Mouse (Mus musculus) brain, adult 2 months (tissue): Measurements from ENCODE around the gene Rnase13.

Experiments
- DNase-seq: peaks from one replicate; pipeline ENCODE4 v3.0.0; 2011; ENCODE audit warnings: low read depth, low spot score

Rnase13 gene

GRCm38 (mm10) chr14:51913062-51913959, 9.3 kb downstream of the Rnase13 start:
- peak; percentile 80 for DNase-seq

GRCm38 (mm10) chr14:51912391-51913061, 10.0 kb downstream of the Rnase13 start:
- DNase-seq, result no peak

DNA sequence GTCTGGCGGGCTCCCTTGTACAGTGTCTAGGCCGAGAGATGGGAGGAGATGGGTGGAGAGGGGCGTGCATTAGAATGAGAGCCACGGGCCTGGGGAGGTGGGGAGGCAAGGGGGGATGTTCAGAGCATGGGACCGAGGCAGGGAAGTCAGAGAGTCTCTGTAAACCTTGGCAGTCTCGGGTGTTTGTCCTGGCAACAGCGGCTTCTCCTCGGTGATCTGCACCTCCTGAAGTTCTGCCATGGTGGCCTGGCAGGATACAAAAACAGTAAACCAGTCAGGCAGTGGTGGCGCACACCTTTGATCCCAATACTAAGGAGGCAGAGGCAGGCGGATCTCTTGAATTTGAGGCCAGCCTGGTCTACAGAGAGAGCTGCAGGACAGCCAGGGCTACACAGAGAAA, 11.3 kb downstream of the Rnase13 start:
- DNase-seq, result no peak

DNA sequence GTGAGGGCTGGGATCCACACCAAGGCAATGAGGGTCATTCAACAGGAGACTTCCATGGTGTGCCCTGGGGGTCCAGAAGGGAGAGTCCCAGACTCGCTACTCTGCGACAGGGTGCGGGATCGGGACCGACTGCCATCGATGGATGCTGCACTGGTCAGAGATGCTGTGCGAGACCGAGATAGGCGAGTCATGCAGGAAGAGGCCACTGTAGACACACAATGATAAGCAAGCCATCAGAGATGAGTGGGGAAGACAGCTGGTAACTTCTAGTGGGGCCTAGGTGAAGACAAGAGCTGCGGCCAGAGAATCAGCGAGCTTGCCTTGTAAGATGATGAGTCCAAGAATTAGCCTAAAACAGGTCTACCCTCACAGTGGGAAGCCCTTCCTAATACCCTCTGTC, 16.5 kb downstream of the Rnase13 start:
- no peak for DNase-seq

GRCm38 (mm10) chr14:51904706-51905105, 17.9 kb downstream of the Rnase13 start:
- DNase-seq, result peak; percentile 58

DNA sequence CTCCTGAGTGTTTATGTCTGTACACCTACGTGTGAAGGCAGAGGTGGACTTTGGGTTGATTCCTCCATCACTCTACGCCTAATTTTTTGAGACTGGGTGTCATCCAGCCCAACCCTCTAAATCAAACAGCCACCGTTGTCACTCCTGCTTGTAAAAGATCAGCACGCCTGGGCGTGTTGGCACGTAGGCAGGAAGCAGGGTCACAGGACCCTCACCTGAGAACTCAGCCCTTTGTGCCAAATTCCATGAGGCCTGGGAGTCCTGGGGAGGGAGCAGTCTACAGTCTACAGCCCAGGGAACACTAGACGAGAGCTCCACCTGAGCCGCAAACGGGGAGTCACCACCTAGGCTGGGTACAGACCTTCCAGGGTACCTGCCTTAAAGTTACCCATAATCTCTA, 18.8 kb downstream of the Rnase13 start:
- DNase-seq, result no peak

DNA sequence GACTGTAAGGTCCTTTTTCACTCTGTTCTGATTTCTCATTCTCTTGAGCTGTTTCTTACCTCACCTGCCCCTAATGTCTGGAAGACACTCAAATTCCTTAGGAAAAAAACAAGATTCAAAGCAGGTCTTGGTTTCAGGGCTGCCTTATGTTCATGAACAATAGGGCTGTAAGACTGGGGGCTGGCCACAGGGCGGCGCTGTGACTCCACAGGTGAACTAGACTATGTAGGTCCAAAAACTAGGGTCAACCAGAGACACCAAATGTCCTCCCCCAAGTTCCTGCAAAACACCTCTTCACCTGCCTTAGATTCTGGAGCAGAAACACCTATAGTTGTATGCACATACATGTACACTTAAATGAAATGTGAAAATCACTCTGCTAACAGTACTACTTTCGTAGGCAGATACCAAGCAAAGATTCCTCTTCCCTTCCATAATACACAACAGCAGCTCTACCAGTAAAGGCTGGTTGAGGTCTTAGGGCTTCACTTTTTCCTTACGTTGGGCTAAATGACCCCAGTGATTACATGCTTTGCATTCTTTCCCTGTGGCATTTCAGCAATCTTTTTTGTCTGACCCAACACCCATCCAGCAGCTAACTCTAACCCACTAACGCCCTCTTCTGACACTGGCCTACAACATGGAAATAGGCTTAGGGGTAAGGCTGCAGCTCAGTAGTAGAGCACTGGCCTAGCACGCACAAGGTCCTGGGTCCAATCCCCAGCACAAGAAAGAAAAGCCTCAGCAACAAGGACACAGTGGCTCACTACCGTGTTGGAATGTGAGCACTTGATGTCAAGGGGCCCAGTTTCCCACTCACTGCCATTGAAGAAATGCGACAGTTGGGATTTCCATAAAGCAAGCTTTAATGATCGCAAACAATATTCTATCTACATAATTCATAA, 19.5 kb downstream of the Rnase13 start:
- DNase-seq, result peak; percentile 84

DNA sequence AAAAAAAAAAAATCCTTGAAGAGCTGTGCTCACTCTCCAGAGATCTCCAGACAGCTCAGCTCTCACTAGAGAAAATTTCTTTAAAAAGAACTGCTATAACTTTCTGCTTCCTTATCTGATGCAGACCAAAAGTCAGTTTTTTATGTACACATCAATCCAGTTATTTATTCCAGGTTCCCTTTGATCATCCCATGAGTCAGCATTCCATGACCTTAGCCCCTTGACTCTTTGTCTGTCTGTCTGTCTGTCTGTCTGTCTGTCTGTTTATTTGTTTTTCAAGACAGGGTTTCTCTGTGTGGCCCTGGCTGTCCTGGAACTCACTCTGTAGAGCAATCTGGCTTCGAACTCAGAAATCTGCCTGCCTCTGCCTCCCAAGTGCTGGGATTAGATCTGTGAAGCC, 23.2 kb downstream of the Rnase13 start:
- DNase-seq, result no peak

DNA sequence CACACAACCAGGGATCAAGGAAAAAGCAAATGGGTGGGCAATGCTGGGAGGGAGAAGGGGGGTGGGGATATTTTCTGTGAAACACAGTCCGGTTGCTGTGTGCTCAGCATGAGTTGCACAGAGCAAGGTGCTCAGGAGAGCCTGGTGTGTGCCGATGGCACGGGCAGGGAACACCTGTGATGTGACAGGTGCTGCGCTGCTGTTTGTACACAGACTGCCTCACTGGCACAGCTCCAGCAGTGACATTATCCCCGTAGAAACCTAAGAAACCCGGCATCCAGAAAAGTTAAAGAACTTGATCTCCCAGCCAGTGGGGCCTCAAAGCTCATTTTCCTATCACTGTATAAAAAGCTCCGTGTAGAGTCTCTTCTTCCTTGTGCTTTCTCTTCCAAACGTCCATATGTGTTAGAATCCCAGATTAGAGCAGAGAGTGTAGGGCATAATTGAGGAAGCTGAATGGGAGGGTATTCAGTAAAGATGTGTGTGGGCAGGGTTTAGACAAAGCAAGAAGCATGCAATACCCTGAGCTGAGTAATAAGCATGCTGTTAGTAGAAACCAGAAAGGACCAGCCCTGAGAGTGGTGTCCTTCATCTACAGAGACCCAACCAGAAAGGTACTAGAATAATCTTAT, 25.9 kb downstream of the Rnase13 start:
- DNase-seq, result peak; percentile 58

- peak; percentile 26 for DNase-seq
Measured at GRCm38 (mm10) chr14:51896019-51896418, 26.6 kb downstream of the Rnase13 start.

GRCm38 (mm10) chr14:51895071-51895470, 27.5 kb downstream of the Rnase13 start:
- DNase-seq, result no peak

- no peak for DNase-seq
Measured at GRCm38 (mm10) chr14:51893809-51894208, 28.8 kb downstream of the Rnase13 start.

GRCm38 (mm10) chr14:51893094-51893794, 29.3 kb downstream of the Rnase13 start:
- DNase-seq, result no peak

DNA sequence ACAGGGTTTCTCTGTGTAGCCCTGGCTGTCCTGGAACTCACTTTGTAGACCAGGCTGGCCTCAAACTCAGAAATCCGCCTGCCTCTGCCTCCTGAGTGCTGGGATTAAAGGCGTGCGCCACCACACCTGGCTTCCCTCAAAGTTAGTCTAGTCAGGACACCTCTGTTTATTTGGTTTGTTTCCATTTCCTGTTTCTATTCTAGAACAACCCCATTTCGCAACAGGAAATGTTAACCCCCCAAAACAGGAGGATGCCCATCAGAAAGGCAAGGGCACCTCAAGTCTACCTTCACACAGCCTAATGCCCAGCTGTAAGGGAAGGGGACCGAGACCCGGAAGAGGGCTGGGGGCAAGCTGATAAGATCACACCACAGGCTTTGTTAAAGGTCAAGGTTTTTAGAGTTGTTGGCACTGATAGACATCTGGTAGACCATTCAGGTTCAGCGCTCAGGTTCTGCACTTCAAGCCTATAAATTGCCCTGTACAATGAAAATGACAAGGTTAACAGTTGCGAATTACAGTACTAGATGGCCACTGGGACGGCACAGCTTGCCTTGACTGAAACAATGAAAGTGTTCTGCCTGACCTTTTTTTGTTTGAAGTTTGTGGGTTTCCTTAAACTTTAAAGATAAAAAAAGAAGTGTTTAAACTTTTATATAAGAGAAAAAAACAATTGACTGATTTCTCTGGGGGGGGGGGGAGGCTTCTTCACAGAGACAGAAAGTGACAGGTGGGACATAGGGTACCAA, 30.2 kb downstream of the Rnase13 start, which contains the start of gene Slc39a2:
Gene Slc39a2, plus strand, starts transcription at position 699 of the 749 bp plus-strand sequence.
- DNase-seq, result no peak

DNA sequence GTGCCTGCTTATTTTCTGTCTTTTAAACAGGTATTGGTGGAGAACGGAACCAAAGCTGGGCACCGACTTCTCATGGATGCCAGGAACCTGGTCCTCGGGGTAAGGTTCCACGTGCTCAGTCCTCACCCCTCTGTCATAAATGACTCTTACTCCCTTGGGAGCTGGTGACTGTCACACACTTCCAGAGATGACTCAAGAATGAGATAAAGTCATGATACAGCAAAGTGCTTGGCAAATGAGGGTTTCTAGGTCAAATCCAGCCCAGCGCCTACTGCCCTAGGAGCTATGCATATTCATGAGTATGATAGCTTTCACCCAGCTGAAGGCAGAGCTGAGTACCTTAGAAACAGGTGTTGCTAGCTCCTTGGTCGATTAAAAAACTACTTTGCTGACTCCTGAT, 32.7 kb downstream of the Rnase13 start:
- peak; percentile 16 for DNase-seq

DNA sequence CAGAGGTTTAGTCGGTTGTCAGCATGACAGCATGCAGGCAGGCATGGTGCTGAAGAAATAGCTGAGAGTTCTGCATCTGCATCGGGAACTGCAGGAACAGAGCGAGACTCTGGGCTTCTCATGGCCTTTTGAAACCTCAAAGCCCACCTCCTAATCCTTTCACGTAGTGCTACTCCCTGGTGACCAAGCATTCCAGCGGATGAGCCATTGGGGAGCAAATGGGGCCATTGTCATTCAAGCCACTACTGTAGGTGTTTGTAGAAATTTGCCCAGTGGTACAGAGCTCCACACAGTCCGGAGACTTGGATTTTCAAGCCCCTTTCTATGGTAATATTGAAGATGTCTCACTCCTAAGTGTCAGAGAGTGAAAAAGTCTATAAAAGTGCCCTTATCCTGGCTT, 36.5 kb downstream of the Rnase13 start:
- no peak for DNase-seq

GRCm38 (mm10) chr14:51884598-51885331, 37.8 kb downstream of the Rnase13 start, which contains the start of gene Mettl17:
Gene Mettl17 (plus strand): TSS chr14:51884842.
- peak; percentile 99 for DNase-seq

DNA sequence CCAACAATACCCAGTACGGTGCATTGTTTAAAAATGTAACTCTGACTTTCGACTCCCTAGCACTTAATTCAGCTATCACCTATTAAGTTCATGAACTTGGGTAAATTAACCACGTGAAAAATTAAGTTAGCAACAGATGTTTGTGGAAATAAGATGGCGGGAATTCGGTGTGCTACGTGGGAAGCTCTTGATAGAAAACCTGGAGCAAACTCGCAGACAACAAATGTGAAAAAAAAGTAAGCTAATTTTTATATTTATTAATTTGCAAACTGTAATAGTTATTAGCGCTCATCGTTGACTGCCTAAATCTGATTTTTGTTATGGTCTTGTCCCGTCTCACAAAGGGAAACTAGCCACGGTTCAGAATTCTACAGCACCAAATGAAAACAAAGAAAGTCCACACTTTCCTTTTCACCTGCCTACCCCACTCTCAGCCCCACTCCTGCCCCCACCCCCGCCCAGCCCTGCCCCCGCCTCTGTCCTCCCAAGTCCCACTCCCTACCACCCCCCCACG, 38.5 kb downstream of the Rnase13 start:
- no peak for DNase-seq

- DNase-seq, result peak; percentile 88
Measured at GRCm38 (mm10) chr14:51883527-51884030, 39.0 kb downstream of the Rnase13 start.
